Mouse (Mus musculus) central nervous system, embryonic 14 days (tissue): ENCODE data around the gene Micu2. TPM values are rescaled to one million over a fixed set of nuclear protein-coding genes. Genes with fewer than 3 reads are reported as not detected.

Source experiments
- polyA plus RNA-seq: library from polyadenylated mRNA; depleted of rRNA; stranded (reverse); fragments of >200 nt; gene quantifications from 2 replicates; pipeline ENCODE4 v1.2.3, GENCODE M21; 2012; rRNA removed

The Micu2 gene
- 39.1 and 39.7 TPM in 2 replicates for polyA plus RNA-seq

GRCm38 (mm10) chr14:57998526-57999401 lies at the start of gene Micu2:
TSS of gene Micu2 (minus strand) at chr14:57999262.

GRCm38 (mm10) chr14:57890011-57890842 lies 108.8 kb downstream of the Micu2 start, which contains the start of gene Zdhhc20:
TSS of gene Zdhhc20 (minus strand) at chr14:57890276.

Other genes starting within 250 kb of the Micu2 start
- 10.4 and 12.7 TPM in 2 replicates for gene Lats2, start 240.9 kb downstream of the Micu2 start, polyA plus RNA-seq
- gene Sap18, start 201.1 kb downstream of the Micu2 start, polyA plus RNA-seq: 36.4 and 38.7 TPM in 2 replicates
- 7.8 and 9.8 TPM in 2 replicates for gene Ska3, start 173.1 kb downstream of the Micu2 start, polyA plus RNA-seq
- 73.4 and 76.6 TPM in 2 replicates for gene Mrpl57, start 173.0 kb downstream of the Micu2 start, polyA plus RNA-seq
- gene Zdhhc20, start 109.0 kb downstream of the Micu2 start, polyA plus RNA-seq: 27.0 and 27.5 TPM in 2 replicates
- 4.5 and 6.9 TPM in 2 replicates for gene Fgf9, start 71.3 kb upstream of the Micu2 start, polyA plus RNA-seq